Mouse (Mus musculus) CH12.LX (cell line): ENCODE data around the gene Best2. TPM values are rescaled to one million over a fixed set of nuclear protein-coding genes. Genes with fewer than 3 reads are reported as not detected.

Experiments
- DNase-seq: peaks from one replicate; pipeline ENCODE4 v3.0.0-alpha.2; 2013; ENCODE audit errors: extremely low read depth
- H3K27ac ChIP-seq: 2 replicates; pipeline ENCODE4 v1.5.1; 2012; ENCODE audit warnings: low read depth, mild to moderate bottlenecking, control low read depth, moderate library complexity; ENCODE audit not compliant: insufficient read depth
- H3K27me3 ChIP-seq: replicated peaks from 2 replicates; pipeline ENCODE3; 2012; ENCODE audit warnings: inconsistent platforms
- H3K36me3 ChIP-seq, 2 experiments: replicated peaks in 1 of 2; 2 replicates each; pipeline versions ENCODE3 to v1.6.1; 2012; ENCODE audit warnings: inconsistent platforms in 1 of 2, low read length in 1 of 2, mild to moderate bottlenecking in 1 of 2, mixed read lengths in 1 of 2, moderate library complexity in 1 of 2; ENCODE audit not compliant: control insufficient read depth in 1 of 2, insufficient read depth in 1 of 2
- H3K4me1 ChIP-seq, 2 experiments: 2 replicates each; pipeline ENCODE4 v1.6.1; 2012; ENCODE audit warnings: inconsistent platforms in 1 of 2, moderate library complexity in 1 of 2; ENCODE audit not compliant: insufficient read depth in 2 of 2, control insufficient read depth in 1 of 2
- H3K4me2 ChIP-seq: 2 replicates; pipeline ENCODE4 v1.6.1; 2012; ENCODE audit warnings: low read depth, mild to moderate bottlenecking, control low read depth; ENCODE audit not compliant: poor library complexity, insufficient read depth, severe bottlenecking
- H3K4me3 ChIP-seq, 3 experiments: fragments of 150-350 bp in 1 of 3; sonication (generic) in 1 of 3; replicated peaks in 1 of 3; 2 replicates each; pipeline versions ENCODE3 to v1.5.1; 2011 to 2012; ENCODE audit warnings: low read depth in 2 of 3, low read length in 2 of 3, mild to moderate bottlenecking in 2 of 3, moderate library complexity in 2 of 3, control low read depth in 1 of 3, improper control_type of control experiment in 1 of 3, inconsistent platforms in 1 of 3, mixed read lengths in 1 of 3; ENCODE audit not compliant: poor library complexity in 1 of 3
- H3K79me2 ChIP-seq: replicated peaks from 2 replicates; pipeline ENCODE4 v1.6.1; 2012; ENCODE audit warnings: mild to moderate bottlenecking, moderate library complexity; ENCODE audit not compliant: control insufficient read depth, poor library complexity, insufficient read depth, severe bottlenecking; ENCODE audit errors: extremely low read depth
- H3K9ac ChIP-seq: 2 replicates; pipeline ENCODE4 v1.6.1; 2012; ENCODE audit warnings: low read depth, mild to moderate bottlenecking, control low read depth, moderate library complexity; ENCODE audit not compliant: insufficient read depth
- H3K9me3 ChIP-seq: replicated peaks from 2 replicates; pipeline ENCODE3; 2012; ENCODE audit warnings: low read length, inconsistent platforms, mixed read lengths
- BHLHE40 ChIP-seq: IDR thresholded peaks from 2 replicates; pipeline ENCODE4 v1.6.1; 2011; ENCODE audit warnings: mild to moderate bottlenecking, low read depth, low read length, improper control_type of control experiment
- CHD2 ChIP-seq: IDR thresholded peaks from 2 replicates; pipeline ENCODE4 v1.6.1; 2011; ENCODE audit warnings: low read length, improper control_type of control experiment
- CTCF ChIP-seq, 2 experiments: IDR thresholded peaks in 1 of 2; conservative IDR thresholded peaks in 1 of 2; 2 replicates each; pipeline ENCODE4 v1.5.1; 2011 to 2012; ENCODE audit warnings: low read depth in 2 of 2, low read length in 2 of 2, improper control_type of control experiment in 1 of 2, inconsistent platforms in 1 of 2, mild to moderate bottlenecking in 1 of 2, moderate library complexity in 1 of 2
- E2F4 ChIP-seq: IDR thresholded peaks from 2 replicates; pipeline ENCODE4 v1.6.1; 2011; ENCODE audit warnings: low read depth, low read length, improper control_type of control experiment; ENCODE audit not compliant: insufficient replicate concordance
- EP300 ChIP-seq: IDR thresholded peaks from 2 replicates; pipeline ENCODE4 v1.6.1; 2011; ENCODE audit warnings: low read length, improper control_type of control experiment
- HCFC1 ChIP-seq: IDR thresholded peaks from 2 replicates; pipeline ENCODE4 v1.6.1; 2012; ENCODE audit warnings: low read depth, mild to moderate bottlenecking, inconsistent platforms, low read length, improper control_type of control experiment
- JUND ChIP-seq: conservative IDR thresholded peaks from 2 replicates; pipeline ENCODE4 v1.6.1; 2011; ENCODE audit warnings: low read depth, low read length, improper control_type of control experiment
- MAFK ChIP-seq: IDR thresholded peaks from 2 replicates; pipeline ENCODE4 v1.6.1; 2011; ENCODE audit warnings: low read length, improper control_type of control experiment; ENCODE audit not compliant: insufficient replicate concordance
- MAX ChIP-seq: IDR thresholded peaks from 2 replicates; pipeline ENCODE4 v1.6.1; 2011; ENCODE audit warnings: low read length, improper control_type of control experiment
- MXI1 ChIP-seq: IDR thresholded peaks from 2 replicates; pipeline ENCODE4 v1.6.1; 2011; ENCODE audit warnings: mild to moderate bottlenecking, low read depth, low read length, improper control_type of control experiment
- MYC ChIP-seq: IDR thresholded peaks from 2 replicates; pipeline ENCODE4 v1.6.1; 2011; ENCODE audit warnings: low read depth, mild to moderate bottlenecking, improper control_type of control experiment, low read length
- NRF1 ChIP-seq: IDR thresholded peaks from 2 replicates; pipeline ENCODE4 v1.6.1; 2014; ENCODE audit warnings: low read depth, mild to moderate bottlenecking, inconsistent platforms, low read length, improper control_type of control experiment, moderate library complexity
- POLR2A ChIP-seq: IDR thresholded peaks from 2 replicates; pipeline ENCODE4 v1.6.1; 2011; ENCODE audit warnings: low read depth, mild to moderate bottlenecking, improper control_type of control experiment, low read length
- POLR2AphosphoS2 ChIP-seq: IDR thresholded peaks from 2 replicates; pipeline ENCODE4 v1.6.1; 2011; ENCODE audit warnings: low read depth, low read length, improper control_type of control experiment
- RCOR1 ChIP-seq: conservative IDR thresholded peaks from 2 replicates; pipeline ENCODE4 v1.6.1; 2012; ENCODE audit warnings: low read depth, mild to moderate bottlenecking, inconsistent platforms, low read length, improper control_type of control experiment
- SIN3A ChIP-seq: IDR thresholded peaks from 2 replicates; pipeline ENCODE4 v1.6.1; 2012; ENCODE audit warnings: low read length, improper control_type of control experiment, inconsistent platforms
- TCF12 ChIP-seq: IDR thresholded peaks from 2 replicates; pipeline ENCODE4 v1.6.1; 2014; ENCODE audit warnings: low read depth, mild to moderate bottlenecking, inconsistent platforms, low read length, improper control_type of control experiment
- UBTF ChIP-seq: IDR thresholded peaks from 2 replicates; pipeline ENCODE4 v1.6.1; 2012; ENCODE audit warnings: low read depth, mild to moderate bottlenecking, inconsistent platforms, low read length, improper control_type of control experiment, moderate library complexity
- ZKSCAN1 ChIP-seq: IDR thresholded peaks from 2 replicates; pipeline ENCODE4 v1.6.1; 2012; ENCODE audit warnings: low read depth, inconsistent platforms, low read length, improper control_type of control experiment, borderline replicate concordance
- dilution Hi-C: fragments of 300-500 bp; cut with MboI; formaldehyde crosslinking; loops from 2 replicates; pipeline ENCODE4 v1.14.3; 2020; ENCODE audit warnings: low sequenced_read_pairs; ENCODE audit not compliant: extremely low pct_unique_long_range_greater_than_20kb, extremely low pct_ligation_motif_present
- in situ Hi-C: fragments of 300-500 bp; cut with MboI; formaldehyde crosslinking; loops from 3 replicates; pipeline ENCODE4 v1.14.3; 2019; ENCODE audit warnings: low sequenced_read_pairs, low pct_ligation_motif_present, low pct_unique_long_range_greater_than_20kb, mixed read lengths
- polyA plus RNA-seq: library from polyadenylated mRNA; unstranded; fragments of >175 nt; gene quantifications from 2 replicates; pipeline ENCODE4 v1.2.1, GENCODE M21; 2012; ENCODE audit warnings: low read depth; ENCODE audit not compliant: insufficient read length
- total RNA-seq, 2 experiments: library from RNA; depleted of rRNA; stranded (reverse); fragments of 300-350 nt in 1 of 2; fragments of >200 nt in 1 of 2; gene quantifications; 2 replicates each; pipeline ENCODE4 v1.2.3; 2012 to 2014

Gene Best2
- total and polyA plus RNA-seq, 3 experiments = 0.23 TPM; not detected in 2

DNA sequence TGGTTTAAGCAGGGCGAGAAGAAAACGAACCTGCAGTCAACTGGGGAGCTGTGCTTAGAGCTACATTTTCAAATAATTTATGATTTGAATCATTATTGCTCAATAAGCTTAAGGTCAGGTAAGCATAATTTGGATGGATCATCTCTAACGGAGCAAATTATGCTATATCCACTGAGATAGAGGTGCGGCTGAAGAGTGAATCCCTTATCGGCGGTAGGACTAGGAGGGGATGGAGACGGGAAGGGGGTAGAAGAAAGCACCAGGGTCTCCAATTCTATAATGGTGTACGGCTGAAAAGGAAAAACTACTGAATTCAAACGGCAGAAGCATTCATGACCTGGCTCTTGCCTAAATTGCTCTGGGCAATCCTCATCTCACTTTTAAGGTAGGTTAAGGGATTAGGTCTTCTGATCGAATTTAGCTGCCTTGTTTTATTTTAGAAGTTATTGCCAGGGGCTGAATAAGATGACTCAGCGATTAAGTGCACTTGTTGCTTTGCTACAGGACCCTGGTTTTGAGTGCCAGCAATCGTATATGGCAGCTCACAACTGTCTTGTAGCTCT is 20.9 kb upstream of the Best2 start:
- Histone ChIP-seq H3K27ac (peak overlapping the region; percentile 78), H3K79me2 (peaks cover 38% of the 10 kb centered on the region), H3K4me2 (peak overlapping the region; percentile 93), H3K9me3 (no peaks in the 10 kb centered on the region), H3K36me3 (peaks cover 27 to 44% of the 10 kb centered on the region in 2 experiments)
- in situ Hi-C loops = no loop called here
- dilution Hi-C loops = no loop called here
- TF ChIP-seq MAFK (peak; percentile 85), POLR2AphosphoS2 (peak; percentile 87; the same call in 1 of the 2 replicates), UBTF (no peak), EP300 (0 out of 2 replicates have a peak, but pooled peaks have one; percentile 19), CTCF (conservative IDR thresholded peaks at IDR 0.05 in 1 of 2, IDR thresholded peaks at IDR 0.05 in 1 of 2; ENCODE audit: low read depth in 2 of 2, low read length in 2 of 2) (no peak), CHD2 (peak; percentile 36; the same call in 1 of the 2 replicates), TCF12 (peak; percentile 23; the same call in 1 of the 2 replicates)
- TF ChIP-seq, all 38 proteins: peak for 5
- Histone ChIP-seq H3K27me3 (no peaks in the 10 kb centered on the region), H3K4me3 (peak overlapping the region; percentile 66 to 90 (median 88)), H3K9ac (peak overlapping the region; percentile 72), H3K4me1 (peaks cover 3 to 35% of the 10 kb centered on the region in 2 experiments; a peak in 3 of 4 replicates)
- no peak for DNase-seq

- H3K36me3 ChIP-seq = peaks cover 32 to 44% of the 10 kb centered on the region in 2 experiments
- in situ Hi-C loops = no loop called here
These were observed 20.4 kb upstream of the Best2 start for GRCm38 (mm10) chr8:85034764-85035163.

More at GRCm38 (mm10) chr8:85034764-85035163, 20.4 kb upstream of the Best2 start:
- dilution Hi-C loops = no loop called here
- TF ChIP-seq SIN3A (peak; percentile 79), MYC (peak; percentile 58; the same call in 1 of the 2 replicates), MXI1 (peak; percentile 61), BHLHE40 (peak; percentile 85), MAX (peak; percentile 80), HCFC1 (peak; percentile 76), POLR2A (peak; percentile 44; the same call in 1 of the 2 replicates), NRF1 (peak; percentile 88), EP300 (no peak), ZKSCAN1 (no peak), JUND (no peak), RCOR1 (no peak), POLR2AphosphoS2 (peak; percentile 79; the same call in 1 of the 2 replicates), CHD2 (peak; percentile 7; the same call in 1 of the 2 replicates), E2F4 (no peak)
- no peaks in the 10 kb centered on the region for H3K9me3 ChIP-seq
- no peak overlapping the region for H3K27ac ChIP-seq
- DNase-seq = peak; percentile 82
- peak overlapping the region; percentile 93 for H3K4me2 ChIP-seq
- H3K9ac ChIP-seq = peak overlapping the region; percentile 72
- H3K4me3 ChIP-seq = peak overlapping the region; percentile 6 to 90 (median 31)
- peaks cover under 1 to 35% of the 10 kb centered on the region in 2 experiments; a peak in 3 of 4 replicates for H3K4me1 ChIP-seq
- no peaks in the 10 kb centered on the region for H3K27me3 ChIP-seq
- peaks cover 38% of the 10 kb centered on the region for H3K79me2 ChIP-seq
